Comparison of ENCODE assay signal across 33 mouse cellular contexts in the genomic region with DNA sequence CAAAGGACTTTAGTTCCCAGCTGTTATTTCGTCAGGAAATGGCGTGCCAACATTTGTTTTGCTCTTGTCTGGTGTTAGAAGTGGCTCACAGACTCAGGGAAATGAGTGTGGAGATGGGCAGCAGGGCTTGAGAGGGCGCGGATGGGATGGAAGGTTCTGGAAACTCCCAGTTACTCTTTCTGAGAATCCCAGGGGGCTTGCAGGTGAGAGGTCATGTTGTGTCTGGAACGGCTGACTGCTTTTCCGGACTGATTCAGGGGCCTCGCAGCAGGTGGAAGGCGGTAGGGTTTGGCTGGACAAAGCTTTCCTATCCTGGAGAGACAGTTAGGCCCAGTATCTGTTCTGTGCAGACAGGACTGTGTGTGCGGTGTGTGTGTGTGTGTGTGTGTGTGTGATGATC. TPM values are rescaled to one million over a fixed set of nuclear protein-coding genes. Genes with fewer than 3 reads are reported as not detected.
DNase-seq lines count a peak whose midpoint lies in the region; ATAC-seq and TF ChIP-seq lines count a peak whose summit lies in the region.
"Had no signal": no experiment of that assay in that cellular context is flagged by ENCODE, and none has a peak within 500 bp of the region (broad histone marks: within the 10 kb centered on the region; RNA-seq: fewer than 3 reads in every experiment).

No protein-coding gene starts in this region.

- no peak overlapping the region for H3K27ac ChIP-seq in midbrain, embryonic 11.5 days (ENCODE audit: low read depth, low read length)
- H3K27ac ChIP-seq in midbrain, embryonic 16.5 days (ENCODE audit: low read length), result no peak overlapping the region
- no peak overlapping the region for H3K27ac ChIP-seq in gastrocnemius, adult 2 months
- H3K27ac ChIP-seq: forebrain, embryonic 10.5 days; heart, embryonic 13.5 days; limb, embryonic 12.5 days; neural tube, embryonic 12.5 days had no signal

- H3K36me3 ChIP-seq in midbrain, embryonic 11.5 days (ENCODE audit: control insufficient read depth, insufficient read depth, low read length), result no peaks in the 10 kb centered on the region
- H3K36me3 ChIP-seq in midbrain, embryonic 16.5 days (ENCODE audit: control insufficient read depth, insufficient read depth, low read length), result no peaks in the 10 kb centered on the region
- H3K36me3 ChIP-seq: forebrain, embryonic 10.5 days; heart, embryonic 13.5 days; limb, embryonic 12.5 days; neural tube, embryonic 12.5 days had no signal

- H3K4me2 ChIP-seq in midbrain, embryonic 11.5 days, result no peak overlapping the region
- H3K4me2 ChIP-seq in midbrain, embryonic 16.5 days (ENCODE audit: low read length), result no peak overlapping the region
- H3K4me2 ChIP-seq: heart, embryonic 13.5 days; limb, embryonic 12.5 days; liver, embryonic 11.5 days; neural tube, embryonic 12.5 days had no signal

- peak; percentile 96 for DNase-seq in heart, adult 11 months
- no peak for DNase-seq in heart, postnatal 25 days (ENCODE audit: low spot score)
- DNase-seq in kidney, postnatal 10 days, result peak; percentile 67
- DNase-seq in kidney, adult 8-10 months, result no peak
- peak; percentile 53 for DNase-seq in midbrain, embryonic 11.5 days (ENCODE audit: low spot score, missing footprints)
- DNase-seq in heart, postnatal 36 days, result peak; percentile 47 to 58
- no peak for DNase-seq in gastrocnemius, adult 2 months
- DNase-seq: cerebellum, adult 11 months; cerebellum, adult 9-11 months; gastrocnemius, postnatal 14 days; kidney, adult 11 months; layer of hippocampus, postnatal 36 days; liver, postnatal 0 days; lung, postnatal 10 days; midbrain, embryonic 14.5 days; right cerebral cortex, postnatal 25 days; spleen, adult 18-20 months; thymus, postnatal 25 days had no signal

- 78% methylated on average over 9 of the region's 9 CpGs for WGBS in midbrain, embryonic 11.5 days
- WGBS in midbrain, embryonic 16.5 days, result 77% methylated on average over 9 of the region's 9 CpGs

- intact Hi-C loops in heart, postnatal 25 days (cut with DNase I), result no loop called here
- intact Hi-C loops in heart, postnatal 36 days (cut with DNase I), result no loop called here
- intact Hi-C loops in gastrocnemius, adult 2 months (cut with DNase I), result no loop called here

- H3K27me3 ChIP-seq in midbrain, embryonic 11.5 days (ENCODE audit: control insufficient read depth, insufficient read depth, low read length), result no peaks in the 10 kb centered on the region
- H3K27me3 ChIP-seq in midbrain, embryonic 16.5 days (ENCODE audit: control insufficient read depth, insufficient read depth, low read depth, low read length), result no peaks in the 10 kb centered on the region
- H3K27me3 ChIP-seq: heart, embryonic 13.5 days; limb, embryonic 12.5 days; neural tube, embryonic 12.5 days had no signal

- TF ChIP-seq CTCF in gastrocnemius, adult 2 months (IDR thresholded peaks at IDR 0.05), result no peak

- H3K4me3 ChIP-seq in midbrain, embryonic 11.5 days (ENCODE audit: low read depth, low read length), result no peak overlapping the region
- no peak overlapping the region for H3K4me3 ChIP-seq in midbrain, embryonic 16.5 days (ENCODE audit: low read depth, low read length)
- no peak overlapping the region for H3K4me3 ChIP-seq in gastrocnemius, adult 2 months
- H3K4me3 ChIP-seq: forebrain, embryonic 10.5 days; heart, embryonic 13.5 days; limb, embryonic 12.5 days; neural tube, embryonic 12.5 days had no signal

- H3K9me3 ChIP-seq in midbrain, embryonic 11.5 days (ENCODE audit: control insufficient read depth, low read length), result peaks cover 2% of the 10 kb centered on the region; the same call in 1 of the 2 replicates
- H3K9me3 ChIP-seq in midbrain, embryonic 16.5 days (replicated peaks; ENCODE audit: control insufficient read depth, low read length, poor library complexity, severe bottlenecking), result no peaks in the 10 kb centered on the region
- H3K9me3 ChIP-seq: forebrain, embryonic 10.5 days; heart, embryonic 13.5 days; neural tube, embryonic 12.5 days had no signal

- ATAC-seq in midbrain, embryonic 11.5 days (ENCODE audit: low FRiP score), result no peak
- ATAC-seq in midbrain, embryonic 16.5 days, result no peak
- ATAC-seq: CD4-positive, CD25-positive, alpha-beta regulatory T cell, adult 4 months; forebrain, embryonic 16.5 days; liver, postnatal 0 days had no signal

- no peak overlapping the region for H3K9ac ChIP-seq in midbrain, embryonic 11.5 days (ENCODE audit: low read length)
- no peak overlapping the region for H3K9ac ChIP-seq in midbrain, embryonic 16.5 days (ENCODE audit: low read depth, low read length)
- H3K9ac ChIP-seq: heart, embryonic 13.5 days; limb, embryonic 12.5 days; liver, postnatal 0 days; neural tube, embryonic 12.5 days had no signal

- H3K4me1 ChIP-seq in midbrain, embryonic 11.5 days (ENCODE audit: control insufficient read depth, insufficient read depth, low read length), result no peaks in the 10 kb centered on the region
- no peaks in the 10 kb centered on the region for H3K4me1 ChIP-seq in midbrain, embryonic 16.5 days (ENCODE audit: control insufficient read depth, insufficient read depth, low read length)
- H3K4me1 ChIP-seq: forebrain, embryonic 10.5 days; neural tube, embryonic 12.5 days had no signal

RNA-seq across cellular contexts. Expression of a gene that starts 21.7 kb away (rescaled TPM):
- total RNA-seq in heart, postnatal 25 days (2021), result 10 to 100 TPM; 18.3 to 27.6 TPM
- not detected in 2 replicates for polyA plus RNA-seq in midbrain, embryonic 11.5 days (2014; fragmentation: Nextera tagmentation; extraction: Ambion mirVana)
- polyA plus RNA-seq in midbrain, embryonic 16.5 days (2015; fragmentation: Nextera tagmentation; extraction: Ambion mirVana), result 0.25 and 0.41 TPM in 2 replicates
- total RNA-seq in heart, postnatal 36 days (2021), result 10 to 100 TPM; 28.1 to 42.8 TPM
- total RNA-seq in gastrocnemius, adult 2 months (2021), result 1 to 10 TPM; 2.5 to 2.8 TPM
- total RNA-seq: common myeloid progenitor, adult 5-6 weeks had no signal

RNA-seq across cellular contexts. Expression of a gene that starts 22.3 kb away (rescaled TPM):
- total RNA-seq in heart, postnatal 25 days (2021), result 10 to 100 TPM; 18.0 to 22.0 TPM
- 4.5 and 4.8 TPM in 2 replicates for polyA plus RNA-seq in midbrain, embryonic 11.5 days (2014; fragmentation: Nextera tagmentation; extraction: Ambion mirVana)
- polyA plus RNA-seq in midbrain, embryonic 16.5 days (2015; fragmentation: Nextera tagmentation; extraction: Ambion mirVana), result 1.8 and 2.5 TPM in 2 replicates
- 10 to 100 TPM; 19.9 to 23.0 TPM for total RNA-seq in heart, postnatal 36 days (2021)
- 1 to 10 TPM; 7.5 to 9.3 TPM for total RNA-seq in gastrocnemius, adult 2 months (2021)

RNA-seq across cellular contexts. Expression of a gene that starts 47.8 kb away (rescaled TPM):
- total RNA-seq in heart, postnatal 25 days (2021), result 10 to 100 TPM; 34.4 to 43.0 TPM
- 176 and 192 TPM in 2 replicates for polyA plus RNA-seq in midbrain, embryonic 11.5 days (2014; fragmentation: Nextera tagmentation; extraction: Ambion mirVana)
- polyA plus RNA-seq in midbrain, embryonic 16.5 days (2015; fragmentation: Nextera tagmentation; extraction: Ambion mirVana), result 296 and 303 TPM in 2 replicates
- 10 to 100 TPM; 38.8 to 41.3 TPM for total RNA-seq in heart, postnatal 36 days (2021)
- total RNA-seq in gastrocnemius, adult 2 months (2021), result 10 to 100 TPM; 12.4 to 19.2 TPM

RNA-seq across cellular contexts. Expression of a gene that starts 55.4 kb away (rescaled TPM):
- total RNA-seq in heart, postnatal 25 days (2021), result not detected
- not detected in 2 replicates for polyA plus RNA-seq in midbrain, embryonic 11.5 days (2014; fragmentation: Nextera tagmentation; extraction: Ambion mirVana)
- not detected in 2 replicates for polyA plus RNA-seq in midbrain, embryonic 16.5 days (2015; fragmentation: Nextera tagmentation; extraction: Ambion mirVana)
- not detected for total RNA-seq in heart, postnatal 36 days (2021)
- total RNA-seq in gastrocnemius, adult 2 months (2021), result not detected
- total RNA-seq: adrenal gland, postnatal 4 days; common myeloid progenitor, adult 5-6 weeks; gastrocnemius, postnatal 14 days; layer of hippocampus, adult 8-10 months; layer of hippocampus, postnatal 36 days; left cerebral cortex, postnatal 10 days; megakaryocyte progenitor cell, adult 5-6 weeks had no signal
- polyA plus RNA-seq: CD4-positive, CD25-positive, alpha-beta regulatory T cell, adult 4 months; embryonic facial prominence, embryonic 11.5 days; forebrain, embryonic 10.5 days; forebrain, embryonic 16.5 days; hindbrain, embryonic 11.5 days; limb, embryonic 12.5 days; liver, embryonic 11.5 days; liver, postnatal 0 days; midbrain, embryonic 14.5 days; neural tube, embryonic 12.5 days had no signal

Comparison
In these comparisons a context has a peak if more than half of its experiments do, and no peak if none do; other contexts are left out.
1. DNase-seq: peak in heart, adult 11 months (single experiment), kidney, postnatal 10 days (single experiment), midbrain, embryonic 11.5 days (single experiment) and heart, postnatal 36 days (2 of 2); none in heart, postnatal 25 days (single experiment), kidney, adult 8-10 months (0 of 2) and gastrocnemius, adult 2 months (single experiment).
2. RNA of a gene that starts 21.7 kb away (total RNA-seq): 28.1 to 42.8 TPM in heart, postnatal 36 days and 18.3 to 27.6 TPM in heart, postnatal 25 days; 2.5 to 2.8 TPM in gastrocnemius, adult 2 months; every median in the first group is over 4 times any median in the second.